Mouse (Mus musculus): ENCODE data around the gene Dip2c. TPM values are rescaled to one million over a fixed set of nuclear protein-coding genes. Genes with fewer than 3 reads are reported as not detected.

Dip2c gene
- polyA plus RNA-seq, 1 experiment from 2014 or later = 2.3 TPM

DNA sequence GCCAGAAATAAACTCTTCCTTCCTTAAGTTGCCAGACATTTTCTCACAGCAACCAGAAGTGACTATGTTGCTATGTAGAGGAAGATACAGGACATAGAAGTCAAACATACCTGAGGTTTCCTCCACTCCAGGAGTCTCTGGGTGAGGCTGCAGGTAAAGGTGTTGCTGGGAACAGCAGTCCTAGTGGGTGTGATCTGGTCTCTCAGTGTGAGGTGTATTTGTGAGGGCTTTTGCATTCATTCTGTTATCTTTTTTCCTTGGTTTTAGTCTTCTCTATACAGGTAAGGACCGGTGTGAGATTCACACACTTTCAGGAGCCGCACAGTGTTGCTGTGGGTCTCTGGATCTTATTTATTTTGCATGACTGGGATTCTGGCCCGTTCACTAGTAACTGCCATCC lies 405.2 kb downstream of the Dip2c start:
- Histone ChIP-seq H3K4me1 (ENCODE audit: control insufficient read depth, insufficient read depth, low read length) (no peaks in the 10 kb centered on the region), H3K9me3 (ENCODE audit: control insufficient read depth, low read length) (no peaks in the 10 kb centered on the region), H3K27me3 (replicated peaks; ENCODE audit: control insufficient read depth, insufficient read depth, low read length) (no peaks in the 10 kb centered on the region), H3K4me2 (ENCODE audit: low read depth, low read length) (no peak overlapping the region), H3K4me3 (ENCODE audit: low read length) (no peak overlapping the region), H3K9ac (ENCODE audit: low read depth, low read length) (no peak overlapping the region), H3K27ac (ENCODE audit: low read length) (no peak overlapping the region), H3K36me3 (ENCODE audit: control insufficient read depth, insufficient read depth, low read length) (no peaks in the 10 kb centered on the region)
- 95% methylated on average over 3 of the region's 3 CpGs for WGBS
- no peak for ATAC-seq

- H3K9me3 ChIP-seq (ENCODE audit: control insufficient read depth, low read length) = no peaks in the 10 kb centered on the region
- H3K27ac ChIP-seq (ENCODE audit: low read length) = no peak overlapping the region
- H3K27me3 ChIP-seq (replicated peaks; ENCODE audit: control insufficient read depth, insufficient read depth, low read length) = no peaks in the 10 kb centered on the region
- no peak overlapping the region for H3K9ac ChIP-seq (ENCODE audit: low read depth, low read length)
- H3K4me3 ChIP-seq (ENCODE audit: low read length) = no peak overlapping the region
- H3K4me1 ChIP-seq (ENCODE audit: control insufficient read depth, insufficient read depth, low read length) = no peaks in the 10 kb centered on the region
- peaks cover 4% of the 10 kb centered on the region; the same call in 1 of the 2 replicates for H3K36me3 ChIP-seq (ENCODE audit: control insufficient read depth, insufficient read depth, low read length)
- no peak overlapping the region for H3K4me2 ChIP-seq (ENCODE audit: low read depth, low read length)
- ATAC-seq = 0 out of 2 replicates have a peak, but pooled peaks have one; percentile 26
- WGBS = 89% methylated on average over 4 of the region's 4 CpGs
Observed at GRCm38 (mm10) chr13:9683280-9683679, 407.0 kb downstream of the Dip2c start.

DNA sequence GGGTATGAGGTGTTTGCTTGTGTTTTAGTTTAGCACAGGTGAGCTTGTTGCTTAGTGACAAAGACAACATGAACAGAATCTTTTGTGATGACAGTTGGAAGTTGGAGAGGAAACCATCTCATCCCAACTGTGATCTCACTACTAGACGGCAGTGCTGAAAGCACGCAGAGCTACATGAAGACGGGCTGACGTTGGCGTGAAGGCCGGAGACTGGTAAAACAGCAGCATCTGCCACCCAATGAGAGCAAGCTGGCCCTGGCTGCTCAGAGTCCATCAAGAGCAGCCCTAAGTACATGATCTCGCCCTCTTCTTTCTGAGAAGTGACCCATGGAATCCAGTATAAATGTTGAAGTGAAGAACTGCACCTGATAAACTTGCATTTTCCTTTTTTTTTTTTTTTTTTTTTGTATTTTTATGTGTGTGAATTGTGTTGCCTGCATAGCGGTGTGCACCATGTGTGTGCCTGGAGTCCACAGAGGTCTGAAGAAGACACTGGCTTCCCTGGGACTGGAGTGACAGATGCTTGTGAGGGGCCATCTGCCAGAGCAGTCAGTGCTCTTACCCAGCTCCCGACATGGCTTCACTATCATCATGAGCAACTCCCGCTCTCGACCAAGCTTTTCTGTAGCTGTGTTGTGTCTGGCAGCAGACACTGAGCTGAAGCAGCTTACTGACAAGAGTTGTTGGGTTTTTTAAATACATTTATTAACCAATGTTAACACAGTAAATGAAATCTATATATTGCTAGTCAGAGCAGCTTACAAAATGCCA lies 408.0 kb downstream of the Dip2c start:
- H3K9me3 ChIP-seq (ENCODE audit: control insufficient read depth, low read length) = no peaks in the 10 kb centered on the region
- WGBS = 95% methylated on average over 11 of the region's 11 CpGs

GRCm38 (mm10) chr13:9686261-9686660 lies 409.9 kb downstream of the Dip2c start:
- no peaks in the 10 kb centered on the region for H3K9me3 ChIP-seq (ENCODE audit: control insufficient read depth, low read length)
- H3K9ac ChIP-seq (ENCODE audit: low read depth, low read length) = no peak overlapping the region
- H3K27me3 ChIP-seq (replicated peaks; ENCODE audit: control insufficient read depth, insufficient read depth, low read length) = no peaks in the 10 kb centered on the region
- H3K36me3 ChIP-seq (ENCODE audit: control insufficient read depth, insufficient read depth, low read length) = peaks cover 20% of the 10 kb centered on the region
- H3K27ac ChIP-seq (ENCODE audit: low read length) = no peak overlapping the region
- ATAC-seq = no peak
- 92% methylated on average over 7 of the region's 7 CpGs for WGBS
- H3K4me3 ChIP-seq (ENCODE audit: low read length) = no peak overlapping the region
- H3K4me2 ChIP-seq (ENCODE audit: low read depth, low read length) = no peak overlapping the region
- no peaks in the 10 kb centered on the region for H3K4me1 ChIP-seq (ENCODE audit: control insufficient read depth, insufficient read depth, low read length)

More for the DNA sequence above, 408.0 kb downstream of the Dip2c start:
- Histone ChIP-seq H3K36me3 (ENCODE audit: control insufficient read depth, insufficient read depth, low read length) (peaks cover 5% of the 10 kb centered on the region; the same call in 1 of the 2 replicates), H3K9ac (ENCODE audit: low read depth, low read length) (no peak overlapping the region), H3K27me3 (replicated peaks; ENCODE audit: control insufficient read depth, insufficient read depth, low read length) (no peaks in the 10 kb centered on the region), H3K4me2 (ENCODE audit: low read depth, low read length) (no peak overlapping the region), H3K27ac (ENCODE audit: low read length) (no peak overlapping the region), H3K4me1 (ENCODE audit: control insufficient read depth, insufficient read depth, low read length) (no peaks in the 10 kb centered on the region), H3K4me3 (ENCODE audit: low read length) (no peak overlapping the region)
- ATAC-seq = no peak

DNA sequence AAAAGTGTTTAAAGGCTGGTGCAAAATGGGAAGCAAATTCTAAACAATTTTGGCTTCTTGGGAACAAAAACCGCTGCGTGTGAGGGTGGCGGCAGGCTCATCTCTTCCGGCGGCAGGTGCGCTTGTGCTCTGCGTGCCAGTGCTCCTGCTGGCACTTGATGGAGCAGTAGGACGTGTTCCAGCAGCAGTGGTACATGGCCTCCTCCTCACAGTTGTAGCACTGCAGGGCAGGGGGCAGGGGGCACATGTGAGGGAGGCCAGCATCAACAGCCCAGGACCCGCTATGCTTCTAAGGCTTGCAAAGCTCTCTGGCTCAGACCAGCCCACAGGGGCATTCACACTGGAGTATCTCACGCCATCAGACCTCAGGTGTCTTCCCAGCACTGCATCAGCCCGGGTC lies 410.4 kb downstream of the Dip2c start:
- Histone ChIP-seq H3K4me3 (ENCODE audit: low read length) (no peak overlapping the region), H3K4me2 (ENCODE audit: low read depth, low read length) (no peak overlapping the region), H3K36me3 (ENCODE audit: control insufficient read depth, insufficient read depth, low read length) (peaks cover 22% of the 10 kb centered on the region), H3K27me3 (replicated peaks; ENCODE audit: control insufficient read depth, insufficient read depth, low read length) (no peaks in the 10 kb centered on the region), H3K4me1 (ENCODE audit: control insufficient read depth, insufficient read depth, low read length) (no peaks in the 10 kb centered on the region), H3K9me3 (ENCODE audit: control insufficient read depth, low read length) (no peaks in the 10 kb centered on the region), H3K9ac (ENCODE audit: low read depth, low read length) (no peak overlapping the region), H3K27ac (ENCODE audit: low read length) (no peak overlapping the region)
- ATAC-seq = no peak
- WGBS = 91% methylated on average over 11 of the region's 11 CpGs

DNA sequence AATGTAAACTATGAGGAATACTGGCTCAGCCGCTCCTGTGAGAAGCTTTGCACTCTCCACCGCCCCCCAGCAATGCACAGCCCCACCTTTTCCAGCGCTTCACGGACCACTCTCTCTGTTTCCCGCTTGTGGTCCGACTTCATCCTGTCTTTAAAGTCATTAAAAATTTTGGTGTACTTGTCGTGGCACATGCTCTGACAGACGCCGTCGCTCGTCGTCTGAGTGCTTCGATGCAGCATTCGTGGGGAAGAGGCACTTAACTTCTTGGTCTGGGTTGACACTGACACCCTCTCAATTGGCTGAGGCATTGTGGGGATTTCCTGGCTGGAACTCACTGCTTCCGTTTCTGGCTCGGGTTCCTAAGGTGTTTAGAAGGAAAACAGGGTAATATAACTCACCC lies 413.0 kb downstream of the Dip2c start:
- no peak overlapping the region for H3K4me2 ChIP-seq (ENCODE audit: low read depth, low read length)
- 81% methylated on average over 16 of the region's 16 CpGs for WGBS
- peaks cover 24% of the 10 kb centered on the region for H3K36me3 ChIP-seq (ENCODE audit: control insufficient read depth, insufficient read depth, low read length)
- no peaks in the 10 kb centered on the region for H3K4me1 ChIP-seq (ENCODE audit: control insufficient read depth, insufficient read depth, low read length)
- no peaks in the 10 kb centered on the region for H3K27me3 ChIP-seq (replicated peaks; ENCODE audit: control insufficient read depth, insufficient read depth, low read length)
- H3K9ac ChIP-seq (ENCODE audit: low read depth, low read length) = no peak overlapping the region
- H3K4me3 ChIP-seq (ENCODE audit: low read length) = no peak overlapping the region
- H3K9me3 ChIP-seq (ENCODE audit: control insufficient read depth, low read length) = no peaks in the 10 kb centered on the region
- H3K27ac ChIP-seq (ENCODE audit: low read length) = no peak overlapping the region
- no peak for ATAC-seq

DNA sequence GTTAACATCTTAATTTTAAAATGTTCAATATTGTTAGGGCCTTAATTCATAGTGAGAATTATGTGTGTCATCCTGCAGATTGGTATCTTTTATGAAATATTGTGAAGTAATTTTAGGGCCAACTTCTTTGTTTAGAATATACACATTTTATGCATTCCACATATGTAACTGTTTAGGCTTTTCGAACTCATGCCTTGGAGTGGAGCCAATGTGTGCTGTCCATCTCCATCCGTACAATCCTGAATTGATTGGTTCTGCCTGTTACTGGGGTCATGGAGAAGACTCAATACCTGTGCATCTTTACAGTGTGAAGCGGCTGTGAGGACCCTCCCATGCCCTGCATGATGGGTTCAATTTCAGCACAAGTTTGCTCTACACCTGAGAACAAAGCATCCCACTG lies 416.5 kb downstream of the Dip2c start:
- no peaks in the 10 kb centered on the region for H3K4me1 ChIP-seq (ENCODE audit: control insufficient read depth, insufficient read depth, low read length)
- H3K27me3 ChIP-seq (replicated peaks; ENCODE audit: control insufficient read depth, insufficient read depth, low read length) = no peaks in the 10 kb centered on the region
- H3K27ac ChIP-seq (ENCODE audit: low read length) = no peak overlapping the region
- H3K9me3 ChIP-seq (ENCODE audit: control insufficient read depth, low read length) = no peaks in the 10 kb centered on the region
- no peak overlapping the region for H3K4me2 ChIP-seq (ENCODE audit: low read depth, low read length)
- no peak overlapping the region for H3K4me3 ChIP-seq (ENCODE audit: low read length)
- no peak for ATAC-seq
- 69% methylated on average over 3 of the region's 3 CpGs for WGBS
- no peak overlapping the region for H3K9ac ChIP-seq (ENCODE audit: low read depth, low read length)
- peaks cover 26% of the 10 kb centered on the region for H3K36me3 ChIP-seq (ENCODE audit: control insufficient read depth, insufficient read depth, low read length)

DNA sequence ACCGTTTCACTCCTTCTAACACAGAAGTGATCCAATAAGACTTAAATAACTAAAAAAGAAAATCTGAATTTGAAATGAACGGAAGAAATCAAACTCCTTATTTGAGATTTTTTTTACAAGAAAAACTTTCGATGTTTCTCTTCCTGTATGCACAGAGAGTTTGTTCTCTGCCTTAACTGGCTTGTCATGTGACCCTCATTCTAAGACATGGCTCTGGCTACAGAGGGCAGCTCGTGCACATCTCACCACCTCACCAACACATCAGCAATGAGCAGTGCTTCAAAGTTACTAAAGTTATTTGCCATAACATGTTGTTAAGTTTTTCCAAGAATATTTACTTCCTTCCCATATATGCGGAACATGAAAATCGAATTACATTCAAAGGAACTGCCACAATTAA lies 418.3 kb downstream of the Dip2c start:
- H3K4me1 ChIP-seq (ENCODE audit: control insufficient read depth, insufficient read depth, low read length) = no peaks in the 10 kb centered on the region
- no peak overlapping the region for H3K9ac ChIP-seq (ENCODE audit: low read depth, low read length)
- WGBS = 92% methylated on average over 6 of the region's 6 CpGs
- no peak overlapping the region for H3K4me3 ChIP-seq (ENCODE audit: low read length)
- H3K27me3 ChIP-seq (replicated peaks; ENCODE audit: control insufficient read depth, insufficient read depth, low read length) = no peaks in the 10 kb centered on the region
- ATAC-seq = no peak
- H3K27ac ChIP-seq (ENCODE audit: low read length) = no peak overlapping the region
- H3K4me2 ChIP-seq (ENCODE audit: low read depth, low read length) = no peak overlapping the region
- peaks cover 21% of the 10 kb centered on the region for H3K36me3 ChIP-seq (ENCODE audit: control insufficient read depth, insufficient read depth, low read length)
- H3K9me3 ChIP-seq (ENCODE audit: control insufficient read depth, low read length) = no peaks in the 10 kb centered on the region

- no peak overlapping the region for H3K4me3 ChIP-seq (ENCODE audit: low read length)
- WGBS = 79% methylated on average over 4 of the region's 4 CpGs
- no peak for ATAC-seq
- H3K4me1 ChIP-seq (ENCODE audit: control insufficient read depth, insufficient read depth, low read length) = no peaks in the 10 kb centered on the region
- H3K9me3 ChIP-seq (ENCODE audit: control insufficient read depth, low read length) = no peaks in the 10 kb centered on the region
- no peak overlapping the region for H3K9ac ChIP-seq (ENCODE audit: low read depth, low read length)
- H3K4me2 ChIP-seq (ENCODE audit: low read depth, low read length) = no peak overlapping the region
- no peak overlapping the region for H3K27ac ChIP-seq (ENCODE audit: low read length)
- H3K27me3 ChIP-seq (replicated peaks; ENCODE audit: control insufficient read depth, insufficient read depth, low read length) = no peaks in the 10 kb centered on the region
- peaks cover 17% of the 10 kb centered on the region for H3K36me3 ChIP-seq (ENCODE audit: control insufficient read depth, insufficient read depth, low read length)
Observed at GRCm38 (mm10) chr13:9695403-9695802, 419.1 kb downstream of the Dip2c start.

GRCm38 (mm10) chr13:9695809-9696208 lies 419.5 kb downstream of the Dip2c start:
- no peaks in the 10 kb centered on the region for H3K27me3 ChIP-seq (replicated peaks; ENCODE audit: control insufficient read depth, insufficient read depth, low read length)
- no peak overlapping the region for H3K4me2 ChIP-seq (ENCODE audit: low read depth, low read length)
- peaks cover 13% of the 10 kb centered on the region for H3K36me3 ChIP-seq (ENCODE audit: control insufficient read depth, insufficient read depth, low read length)
- ATAC-seq = peak; percentile 67; the same call in 1 of the 2 replicates
- no peak overlapping the region for H3K27ac ChIP-seq (ENCODE audit: low read length)
- H3K9ac ChIP-seq (ENCODE audit: low read depth, low read length) = no peak overlapping the region
- no peaks in the 10 kb centered on the region for H3K4me1 ChIP-seq (ENCODE audit: control insufficient read depth, insufficient read depth, low read length)
- no peak overlapping the region for H3K4me3 ChIP-seq (ENCODE audit: low read length)
- H3K9me3 ChIP-seq (ENCODE audit: control insufficient read depth, low read length) = no peaks in the 10 kb centered on the region
